Mouse (Mus musculus) heart, embryonic 14.5 days (tissue): ENCODE measurements at regions not wholly inside any gene's neighbourhood (a gene's known extent, or its start where the extent isn't known, plus 50 kb on each side); places are given as distances from the start of the nearest gene placed in this dataset.

ENCODE experiments used
- ATAC-seq: fragments of 200-750 bp; cut with Nextera tagmentation; 2 replicates; pipeline ENCODE4 v1.8.0; 2017; ENCODE audit warnings: low read depth, moderate TSS enrichment; ENCODE audit not compliant: insufficient number of reproducible peaks, insufficient read depth, low FRiP score
- H3K27ac ChIP-seq, 2 experiments: fragments of 200-500 bp in 1 of 2; fragments of 300-500 bp in 1 of 2; sonication (generic) in 1 of 2; replicated peaks in 1 of 2; 2 replicates each; pipeline ENCODE4 v1.5.1; 2012 to 2014; ENCODE audit warnings: low read depth in 2 of 2, low read length in 2 of 2, control low read depth in 1 of 2, mild to moderate bottlenecking in 1 of 2, mixed read lengths in 1 of 2; ENCODE audit not compliant: control insufficient read depth in 1 of 2, insufficient read depth in 1 of 2
- H3K27me3 ChIP-seq: fragments of 300-500 bp; sonication (generic); 2 replicates; pipeline ENCODE4 v1.6.1; 2014; ENCODE audit warnings: mild to moderate bottlenecking, low read length, control low read depth; ENCODE audit not compliant: control insufficient read depth, insufficient read depth
- H3K36me3 ChIP-seq: fragments of 300-500 bp; sonication (generic); 2 replicates; pipeline ENCODE4 v1.6.1; 2014; ENCODE audit warnings: mild to moderate bottlenecking, control low read depth, low read length, mixed read lengths; ENCODE audit not compliant: control insufficient read depth, insufficient read depth
- H3K4me1 ChIP-seq, 2 experiments: fragments of 200-500 bp in 1 of 2; fragments of 300-500 bp in 1 of 2; sonication (generic) in 1 of 2; 2 replicates each; pipeline ENCODE4 v1.6.1; 2012 to 2014; ENCODE audit warnings: low read length in 2 of 2, control low read depth in 1 of 2, mixed read lengths in 1 of 2; ENCODE audit not compliant: control insufficient read depth in 2 of 2, insufficient read depth in 2 of 2
- H3K4me2 ChIP-seq: fragments of 300-500 bp; sonication (generic); 2 replicates; pipeline ENCODE4 v1.6.1; 2014; ENCODE audit warnings: mild to moderate bottlenecking, low read length
- H3K4me3 ChIP-seq, 2 experiments: fragments of 200-500 bp in 1 of 2; fragments of 300-500 bp in 1 of 2; sonication (generic) in 1 of 2; 2 replicates each; pipeline ENCODE4 v1.5.1; 2012 to 2014; ENCODE audit warnings: low read length in 2 of 2, mild to moderate bottlenecking in 2 of 2, control low read depth in 1 of 2, low read depth in 1 of 2, moderate library complexity in 1 of 2; ENCODE audit not compliant: control insufficient read depth in 1 of 2, insufficient read depth in 1 of 2
- H3K9ac ChIP-seq: fragments of 300-500 bp; sonication (generic); 2 replicates; pipeline ENCODE4 v1.6.1; 2014; ENCODE audit warnings: mild to moderate bottlenecking, low read length
- H3K9me3 ChIP-seq: fragments of 300-500 bp; sonication (generic); 2 replicates; pipeline ENCODE4 v1.6.1; 2016; ENCODE audit warnings: low read length, control low read depth; ENCODE audit not compliant: control insufficient read depth
- WGBS: fragments of 180-500 bp; shearing (Covaris S2); extraction: QIAGEN DNeasy Blood & Tissue Kit; methylation state at CpG from one replicate; pipeline ENCODE4 v1.1.7; 2014; 5-methylcytosine and 5-hydroxymethylcytosine counted together

DNA sequence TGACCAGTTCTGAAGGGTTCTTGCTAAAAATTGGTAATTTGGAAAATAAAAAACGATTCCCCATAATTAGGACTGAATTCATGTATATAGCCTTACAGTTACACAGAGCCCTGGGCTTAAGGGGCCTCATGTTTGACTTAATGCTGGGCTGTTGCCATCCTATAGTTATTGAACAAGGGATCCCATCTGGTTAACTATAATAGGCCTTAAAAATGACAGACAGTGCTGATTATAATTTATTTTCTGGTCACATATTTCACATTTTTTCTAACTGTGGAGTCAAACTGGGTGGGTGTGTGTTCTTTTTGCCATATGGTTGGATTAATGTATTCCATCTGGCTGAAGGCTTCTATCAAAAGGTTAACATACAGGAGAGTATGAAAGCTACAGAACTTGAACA, 238.5 kb upstream of the Rgmb start:
- WGBS: 46% methylated on average over 1 of the region's 1 CpGs
- Histone ChIP-seq H3K27me3 (no peaks in the 10 kb centered on the region), H3K4me1 (no peaks in the 10 kb centered on the region), H3K4me3 (no peak overlapping the region), H3K36me3 (no peaks in the 10 kb centered on the region), H3K9me3 (no peaks in the 10 kb centered on the region), H3K4me2 (no peak overlapping the region), H3K9ac (no peak overlapping the region), H3K27ac (no peak overlapping the region)
- no peak for ATAC-seq

DNA sequence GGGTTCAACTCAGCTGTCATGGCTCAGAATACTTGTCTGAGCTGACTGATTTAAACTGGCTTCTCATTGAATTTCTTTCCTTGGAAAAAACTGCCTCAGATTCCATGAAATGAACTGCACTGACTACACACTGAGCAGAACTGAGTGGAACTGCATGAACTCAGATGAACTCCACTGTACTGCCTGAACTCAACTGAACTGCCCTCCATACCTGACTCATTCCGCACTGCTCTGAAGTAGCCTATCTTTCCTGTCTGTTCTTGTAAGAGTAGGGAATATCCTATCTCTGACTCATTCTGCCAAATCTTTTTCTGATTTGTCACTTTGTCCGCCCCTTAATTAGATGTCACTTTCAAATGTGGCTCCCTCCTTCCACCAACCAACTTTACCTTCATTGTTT, 237.0 kb upstream of the Rgmb start:
- no peaks in the 10 kb centered on the region for H3K9me3 ChIP-seq
- 89% methylated on average over 2 of the region's 2 CpGs for WGBS
- H3K4me2 ChIP-seq: no peak overlapping the region

DNA sequence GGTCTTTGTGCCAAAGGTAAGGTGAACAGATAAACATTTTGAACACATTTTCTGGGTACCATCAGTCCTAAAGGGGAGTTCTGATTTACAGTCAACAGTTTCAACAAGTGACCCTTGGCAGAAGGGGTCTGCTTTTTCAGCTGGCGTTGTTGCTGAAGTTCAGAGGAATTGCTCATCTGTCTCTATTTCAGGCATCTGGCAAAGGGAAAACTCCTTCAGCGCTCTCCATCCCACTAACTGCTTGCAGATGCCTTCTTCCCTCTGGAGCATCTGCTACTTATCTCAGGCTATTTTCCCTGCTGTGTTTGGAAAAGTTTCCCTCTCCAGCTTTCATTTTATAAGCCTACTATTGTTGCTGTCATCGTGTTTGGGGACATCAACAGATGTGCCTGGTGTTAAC, 223.6 kb upstream of the Rgmb start:
- no peak overlapping the region for H3K4me3 ChIP-seq
- no peak for ATAC-seq
- no peaks in the 10 kb centered on the region for H3K36me3 ChIP-seq
- no peaks in the 10 kb centered on the region for H3K9me3 ChIP-seq
- WGBS: 20% methylated on average over 3 of the region's 3 CpGs
- H3K9ac ChIP-seq: no peak overlapping the region
- no peak overlapping the region for H3K4me2 ChIP-seq
- H3K27me3 ChIP-seq: no peaks in the 10 kb centered on the region
- no peaks in the 10 kb centered on the region for H3K4me1 ChIP-seq
- H3K27ac ChIP-seq: no peak overlapping the region

More for the DNA sequence above, 237.0 kb upstream of the Rgmb start:
- no peak for ATAC-seq
- no peak overlapping the region for H3K4me3 ChIP-seq
- H3K27me3 ChIP-seq: no peaks in the 10 kb centered on the region
- H3K27ac ChIP-seq: no peak overlapping the region
- H3K36me3 ChIP-seq: no peaks in the 10 kb centered on the region
- no peak overlapping the region for H3K9ac ChIP-seq
- no peaks in the 10 kb centered on the region for H3K4me1 ChIP-seq

DNA sequence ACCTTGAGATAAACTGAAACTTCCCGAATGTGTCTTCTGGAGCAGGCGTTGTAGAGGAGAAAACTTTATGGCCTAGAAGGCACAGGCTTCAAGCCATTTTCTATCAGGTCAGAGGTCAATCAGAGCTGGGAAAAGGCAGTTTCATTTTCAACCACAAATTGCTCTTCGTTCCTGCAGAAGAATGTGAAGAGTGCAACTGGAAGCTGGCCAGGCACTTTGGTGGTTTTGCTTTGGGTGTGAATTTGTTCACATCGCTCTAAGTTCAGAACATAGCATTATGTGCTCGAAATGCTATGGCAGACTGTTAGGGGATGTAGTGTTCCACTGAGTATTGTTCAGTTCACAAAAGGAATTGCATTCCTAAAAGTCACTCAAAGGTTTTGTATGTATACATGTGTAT, 220.9 kb upstream of the Rgmb start:
- Histone ChIP-seq H3K9ac (no peak overlapping the region), H3K27ac (no peak overlapping the region), H3K4me2 (no peak overlapping the region), H3K9me3 (no peaks in the 10 kb centered on the region), H3K4me1 (no peaks in the 10 kb centered on the region), H3K36me3 (no peaks in the 10 kb centered on the region), H3K27me3 (no peaks in the 10 kb centered on the region), H3K4me3 (no peak overlapping the region)
- WGBS: 49% methylated on average over 5 of the region's 5 CpGs
- no peak for ATAC-seq

DNA sequence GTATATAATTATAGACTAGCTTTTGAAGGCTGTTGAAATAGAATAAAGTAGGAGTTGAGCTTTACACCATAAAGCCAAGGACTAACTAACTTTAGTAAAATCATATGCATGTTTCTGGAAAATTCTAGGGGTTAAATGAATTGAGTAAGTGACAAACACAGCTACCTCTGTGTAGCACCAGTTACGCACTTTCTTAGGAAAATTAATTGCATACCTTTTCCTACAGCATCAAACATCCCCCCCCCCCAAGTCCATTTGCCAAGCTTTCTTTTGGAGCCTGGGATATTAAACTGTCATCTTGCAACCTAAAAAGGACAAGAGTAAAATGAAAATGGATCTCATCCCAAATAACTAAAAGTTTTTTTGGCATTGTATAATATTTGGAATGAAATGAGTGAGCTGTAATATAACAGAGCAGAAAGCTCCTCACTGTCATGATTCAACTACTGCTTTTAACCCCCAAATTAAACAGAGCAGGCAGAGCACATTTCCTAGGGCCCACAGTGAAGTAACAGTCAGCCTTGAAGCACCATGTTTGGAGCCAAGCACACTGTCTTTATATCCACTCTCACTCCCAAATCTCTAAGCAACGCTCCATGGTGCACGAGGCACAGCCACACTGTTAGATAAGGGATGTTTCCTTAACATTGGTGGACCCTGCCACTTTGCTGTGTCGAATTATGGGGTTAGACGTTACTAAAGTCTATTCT, 210.9 kb upstream of the Rgmb start:
- H3K9me3 ChIP-seq: no peaks in the 10 kb centered on the region
- no peaks in the 10 kb centered on the region for H3K36me3 ChIP-seq
- no peaks in the 10 kb centered on the region; a peak in 1 of 4 replicates for H3K4me1 ChIP-seq
- H3K9ac ChIP-seq: no peak overlapping the region
- no peak overlapping the region for H3K27ac ChIP-seq
- no peak for ATAC-seq
- no peak overlapping the region for H3K4me2 ChIP-seq
- H3K4me3 ChIP-seq: no peak overlapping the region
- no peaks in the 10 kb centered on the region for H3K27me3 ChIP-seq
- 49% methylated on average over 5 of the region's 5 CpGs for WGBS

DNA sequence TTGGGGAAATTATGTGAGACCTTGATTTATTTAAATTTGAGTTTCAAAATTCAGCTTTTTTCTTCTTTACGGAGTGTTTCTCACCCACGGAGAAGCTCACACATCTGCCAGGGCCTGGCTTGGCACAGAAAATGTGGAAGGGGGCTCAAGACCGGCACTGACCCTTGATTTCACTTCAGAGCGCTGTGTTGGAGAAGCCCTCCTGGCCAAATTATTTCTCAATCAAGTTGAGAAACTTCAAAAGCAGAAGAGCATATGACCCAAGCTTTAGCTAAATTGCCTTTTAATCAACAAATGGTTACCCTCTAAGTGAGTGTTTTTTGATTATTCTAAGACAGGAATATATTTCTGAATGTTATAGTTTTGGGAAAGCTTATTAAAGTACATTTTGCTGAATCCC, 197.2 kb upstream of the Rgmb start:
- Histone ChIP-seq H3K4me3 (no peak overlapping the region), H3K4me1 (no peaks in the 10 kb centered on the region), H3K27ac (no peak overlapping the region), H3K9me3 (no peaks in the 10 kb centered on the region), H3K27me3 (no peaks in the 10 kb centered on the region), H3K36me3 (no peaks in the 10 kb centered on the region), H3K9ac (no peak overlapping the region), H3K4me2 (no peak overlapping the region)
- ATAC-seq: no peak
- 85% methylated on average over 4 of the region's 4 CpGs for WGBS

DNA sequence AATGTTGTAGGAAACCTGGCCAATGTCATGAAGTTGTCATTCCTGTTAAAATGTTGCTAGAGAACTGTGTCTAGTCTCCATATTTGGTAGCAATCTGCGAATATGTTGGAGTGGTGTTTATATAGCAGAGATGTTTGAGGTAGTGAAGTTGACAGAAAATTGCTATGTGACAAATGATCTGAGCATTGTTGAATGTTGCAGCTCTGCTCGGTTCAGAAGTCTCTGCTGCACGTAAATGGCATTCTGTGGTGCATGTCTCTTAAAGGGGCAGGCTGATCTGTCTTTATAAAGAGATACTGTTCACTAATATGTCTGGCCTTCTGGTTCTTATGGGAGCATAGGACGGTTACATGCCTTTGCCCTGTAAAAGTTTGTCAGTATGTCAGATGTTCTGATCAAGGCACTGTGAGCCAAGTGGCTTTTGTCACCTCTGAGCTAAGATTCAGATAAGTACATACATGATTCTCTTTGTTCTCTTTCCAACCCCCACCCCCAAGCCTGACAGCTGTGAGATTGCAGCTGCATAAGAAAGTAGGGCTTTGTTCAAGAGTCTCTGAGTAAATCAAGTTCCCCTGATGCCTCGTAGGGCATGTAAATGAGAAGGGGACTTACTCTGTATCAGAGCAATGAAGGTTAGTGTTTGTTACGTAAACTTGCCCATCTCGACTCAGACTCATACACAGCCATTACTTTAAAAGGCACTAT, 174.2 kb upstream of the Rgmb start:
- WGBS: 24% methylated on average over 7 of the region's 7 CpGs
- no peaks in the 10 kb centered on the region for H3K9me3 ChIP-seq
- peaks cover 0 to 8% of the 10 kb centered on the region in 2 experiments; a peak in 1 of 4 replicates for H3K4me1 ChIP-seq
- no peaks in the 10 kb centered on the region for H3K36me3 ChIP-seq
- H3K9ac ChIP-seq: 0 out of 2 replicates have a peak overlapping the region, but pooled peaks have one; percentile 9
- H3K27ac ChIP-seq: peak overlapping the region; percentile 2 to 57; a peak in 3 of 4 replicates
- peak overlapping the region; percentile 19 for H3K4me2 ChIP-seq
- H3K4me3 ChIP-seq: no peak overlapping the region
- ATAC-seq: no peak
- no peaks in the 10 kb centered on the region for H3K27me3 ChIP-seq
